Mouse (Mus musculus): ENCODE results near the gene Mad2l1bp.

- TF ChIP-seq CTCF (IDR thresholded peaks at IDR 0.05; ENCODE audit: borderline replicate concordance, insufficient read depth, low read depth, low read length) (no peak), POLR2A (IDR thresholded peaks at IDR 0.05; ENCODE audit: borderline replicate concordance, insufficient read depth, low read length) (no peak)
Observed at GRCm38 (mm10) chr17:46126608-46127007, 26.7 kb downstream of the Mad2l1bp start.

Data from cerebellum, adult 2 months (tissue).